Mouse (Mus musculus): Measurements from ENCODE around the gene C1qtnf3. TPM values are rescaled to one million over a fixed set of nuclear protein-coding genes. Genes with fewer than 3 reads are reported as not detected.
"Not testable (repeated sequence)": the region's sequence is repeated elsewhere in the genome, so short reads cannot be mapped to it uniquely, and the experiment has no call there.

The C1qtnf3 gene
- total RNA-seq, 2 experiments from 2014 or later = 0.13 TPM; not detected in 1

DNA sequence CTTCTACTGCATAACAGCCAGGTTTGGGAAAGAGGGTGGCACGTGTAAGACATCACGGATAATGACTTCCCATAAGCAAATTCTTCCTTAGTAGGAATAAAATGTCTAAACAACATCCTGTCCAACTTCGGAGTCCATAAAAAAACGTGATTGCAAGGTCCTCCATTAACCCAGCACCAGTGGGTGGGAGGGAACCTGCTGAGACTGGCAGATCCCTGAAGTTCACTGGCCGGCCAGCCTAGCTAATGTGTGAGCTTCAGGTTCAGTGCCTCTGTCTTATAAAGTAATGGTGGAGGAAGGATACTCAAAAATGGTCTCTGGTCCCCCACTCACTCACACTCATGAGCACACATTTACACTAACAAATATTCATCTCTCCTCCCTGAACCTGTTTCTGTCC, 3.0 kb downstream of the C1qtnf3 start:
- intact Hi-C loops (cut with DNase I) = no loop called here
- DNase-seq (ENCODE audit: low spot score) = no peak

DNA sequence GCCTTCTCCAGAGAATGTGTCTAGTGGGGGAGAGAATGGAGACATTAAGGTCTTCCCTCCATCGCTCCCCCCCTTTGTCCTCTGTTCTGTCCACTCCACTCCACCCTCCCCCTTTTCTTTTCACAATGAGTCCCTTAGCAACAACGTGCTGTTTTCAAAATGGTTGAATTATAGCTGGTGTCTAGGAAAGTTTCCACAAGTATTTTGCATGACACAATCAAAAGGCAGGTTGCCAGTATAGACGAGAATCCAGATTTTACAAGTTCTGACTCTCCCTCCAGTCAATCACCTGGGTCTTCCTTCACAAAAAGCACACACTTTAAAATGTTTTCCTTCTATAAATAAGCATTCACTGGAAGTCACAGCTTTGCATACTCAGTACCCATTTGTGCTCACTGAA, 4.6 kb downstream of the C1qtnf3 start:
- no peak for DNase-seq (ENCODE audit: low spot score)
- intact Hi-C loops (cut with DNase I) = no loop called here

DNA sequence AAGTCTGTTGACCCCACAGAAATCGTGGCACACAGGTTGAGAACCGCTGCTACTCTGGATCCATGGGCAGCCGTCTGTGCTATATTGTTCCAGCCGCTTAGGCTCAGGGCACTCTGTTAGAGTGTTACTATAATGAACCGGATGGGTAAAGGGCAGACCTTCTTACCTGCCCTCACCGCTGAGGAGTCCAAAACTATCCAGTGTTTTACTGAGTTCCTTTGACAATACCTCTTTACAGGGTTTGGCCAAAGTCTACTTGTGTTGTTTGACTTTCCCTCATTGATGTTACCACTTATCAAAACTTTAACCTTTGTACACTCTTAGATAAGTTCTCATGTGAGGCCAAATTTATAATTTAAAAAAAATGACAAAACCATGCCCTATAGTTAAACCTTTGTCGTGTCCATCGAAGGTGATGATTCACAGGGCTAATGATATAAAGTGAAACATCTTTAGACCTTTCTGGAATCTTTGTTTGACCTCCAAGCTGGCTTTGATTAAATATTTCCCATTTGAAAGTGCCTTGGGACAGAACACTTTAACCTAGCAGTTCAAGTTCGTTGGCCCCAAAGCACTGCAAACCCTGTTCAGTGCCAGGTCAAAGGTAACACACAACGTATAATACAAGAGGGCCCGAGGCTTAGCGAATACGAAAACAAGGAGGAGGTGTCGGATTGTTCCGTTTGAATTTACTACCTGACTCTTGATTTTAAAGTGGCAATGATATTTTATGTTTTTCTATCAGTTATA, 7.3 kb downstream of the C1qtnf3 start:
- intact Hi-C loops (cut with DNase I) = no loop called here
- DNase-seq (ENCODE audit: low spot score) = no peak

DNA sequence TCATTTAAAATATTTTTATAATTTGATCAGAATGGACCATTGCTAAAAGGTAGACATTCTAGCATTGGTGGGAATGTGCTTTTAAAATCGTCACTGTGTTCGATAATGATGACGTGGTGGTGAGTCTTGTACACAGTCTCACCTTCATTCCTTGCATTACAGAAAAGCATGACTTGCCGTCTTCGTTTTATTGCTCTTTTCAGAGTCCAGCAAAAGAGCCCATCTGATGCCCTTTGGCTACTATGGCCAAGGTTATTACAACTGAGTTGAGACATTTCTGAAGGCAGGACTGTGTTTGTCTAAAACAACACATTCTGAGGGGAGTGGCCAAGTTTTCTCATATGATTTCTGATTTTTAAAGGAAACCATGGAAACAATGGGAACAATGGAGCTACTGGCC, 8.1 kb downstream of the C1qtnf3 start:
- intact Hi-C loops (cut with DNase I) = no loop called here
- DNase-seq (ENCODE audit: low spot score) = no peak

DNA sequence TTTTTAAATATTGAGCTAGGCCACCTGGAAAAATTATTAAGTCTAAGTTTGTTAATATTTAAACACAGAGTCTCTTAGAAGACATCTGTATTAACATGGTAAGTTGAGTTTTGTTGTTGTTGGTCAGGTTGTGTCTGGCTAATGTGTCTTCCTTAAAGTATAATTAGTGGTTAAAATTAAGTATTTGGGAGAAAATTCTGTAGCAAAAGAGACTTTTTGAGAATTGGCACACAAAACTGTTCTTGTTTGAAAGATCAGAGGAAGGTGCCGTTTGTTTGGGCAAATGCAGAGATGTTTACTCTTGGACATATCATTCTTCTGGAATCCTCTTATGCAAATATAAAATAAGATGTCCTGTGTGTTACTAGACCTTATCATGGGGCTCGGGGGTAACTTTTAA, 10.5 kb downstream of the C1qtnf3 start:
- intact Hi-C loops (cut with DNase I) = no loop called here
- DNase-seq (ENCODE audit: low spot score) = no peak

DNA sequence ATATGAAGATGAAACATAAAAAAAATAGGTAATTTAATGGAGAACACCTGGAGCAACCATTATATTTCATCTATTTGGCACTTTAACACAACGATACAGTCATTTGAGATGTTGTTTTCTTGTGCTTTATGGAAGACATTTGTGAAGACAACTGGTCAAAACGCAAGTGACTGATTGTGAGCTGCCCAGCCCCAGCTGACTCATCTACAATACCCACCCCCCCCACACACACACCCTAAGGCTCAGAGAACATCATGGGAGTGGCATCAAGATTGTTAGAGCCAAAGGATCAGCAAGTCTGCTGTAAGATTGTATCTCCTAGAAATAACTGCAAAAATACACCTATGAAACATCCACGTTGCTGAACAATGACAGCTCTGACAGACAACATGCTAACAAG, 17.3 kb downstream of the C1qtnf3 start:
- DNase-seq (ENCODE audit: low spot score) = no peak
- intact Hi-C loops (cut with DNase I) = no loop called here

DNA sequence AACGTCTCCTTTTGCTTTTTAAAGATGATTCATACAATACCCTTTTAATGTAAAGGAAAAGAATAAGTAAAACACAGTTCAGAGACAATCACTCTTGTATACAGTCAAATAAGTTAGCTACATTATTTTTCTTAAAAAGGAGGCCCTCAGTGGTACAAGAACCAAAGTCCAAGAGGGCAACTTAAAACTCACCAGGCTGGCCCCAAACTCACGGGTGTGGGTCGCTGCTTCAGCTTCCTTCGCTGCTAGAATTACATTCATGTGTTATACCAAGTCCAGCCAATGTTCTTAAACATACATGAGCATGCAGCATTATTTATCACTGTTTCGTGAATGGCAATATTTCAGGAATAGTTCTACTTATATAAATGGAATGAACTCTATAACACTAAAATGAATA, 18.6 kb downstream of the C1qtnf3 start:
- DNase-seq (ENCODE audit: low spot score) = no peak
- intact Hi-C loops (cut with DNase I) = no loop called here

DNA sequence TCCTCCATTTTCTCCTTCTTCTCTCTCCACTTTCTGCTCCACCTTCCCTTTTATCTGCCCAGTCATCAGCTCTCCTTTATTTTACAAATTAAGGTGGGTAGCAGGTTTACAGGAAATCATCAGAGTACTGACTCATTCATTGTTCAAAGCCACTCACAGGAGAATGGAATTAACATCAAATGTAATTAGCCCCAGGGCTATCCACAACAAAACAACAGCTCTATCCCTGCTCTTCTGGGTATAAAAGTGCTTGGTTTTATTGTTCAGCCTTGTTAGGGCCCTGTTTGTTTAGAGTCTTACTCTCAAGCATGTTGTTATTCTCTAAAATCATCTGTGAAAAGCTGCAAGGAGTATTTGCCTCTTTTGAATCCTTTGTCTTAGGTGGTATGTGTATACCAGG, 25.0 kb downstream of the C1qtnf3 start:
- intact Hi-C loops (cut with DNase I) = no loop called here
- no peak for DNase-seq (ENCODE audit: low spot score)

DNA sequence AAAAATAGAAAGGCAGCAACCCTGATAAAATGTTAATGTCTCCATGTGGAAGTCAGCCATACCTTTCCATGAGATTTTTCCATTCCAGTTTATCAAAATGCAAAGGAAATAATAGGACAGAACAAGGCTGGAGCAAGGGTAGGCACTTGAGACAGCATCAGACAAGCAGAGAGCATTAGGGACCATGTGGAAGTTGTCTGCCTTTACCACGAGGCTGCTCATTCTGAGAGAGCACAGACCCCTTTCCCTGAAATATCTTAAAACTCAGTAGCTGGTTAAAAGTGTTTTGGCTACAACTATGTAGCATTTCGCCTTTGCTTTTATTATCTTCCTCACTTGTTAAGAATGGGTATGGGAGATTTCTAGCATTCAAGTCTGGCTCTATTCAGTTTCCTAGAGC, 28.6 kb downstream of the C1qtnf3 start:
- intact Hi-C loops (cut with DNase I) = loop anchor here (5.0 to 10.0 kb wide), 2 partner anchors 58 to 496 kb away; partner anchors contain the start of genes Brix1 and Rad1
- DNase-seq (ENCODE audit: low spot score) = no peak

DNA sequence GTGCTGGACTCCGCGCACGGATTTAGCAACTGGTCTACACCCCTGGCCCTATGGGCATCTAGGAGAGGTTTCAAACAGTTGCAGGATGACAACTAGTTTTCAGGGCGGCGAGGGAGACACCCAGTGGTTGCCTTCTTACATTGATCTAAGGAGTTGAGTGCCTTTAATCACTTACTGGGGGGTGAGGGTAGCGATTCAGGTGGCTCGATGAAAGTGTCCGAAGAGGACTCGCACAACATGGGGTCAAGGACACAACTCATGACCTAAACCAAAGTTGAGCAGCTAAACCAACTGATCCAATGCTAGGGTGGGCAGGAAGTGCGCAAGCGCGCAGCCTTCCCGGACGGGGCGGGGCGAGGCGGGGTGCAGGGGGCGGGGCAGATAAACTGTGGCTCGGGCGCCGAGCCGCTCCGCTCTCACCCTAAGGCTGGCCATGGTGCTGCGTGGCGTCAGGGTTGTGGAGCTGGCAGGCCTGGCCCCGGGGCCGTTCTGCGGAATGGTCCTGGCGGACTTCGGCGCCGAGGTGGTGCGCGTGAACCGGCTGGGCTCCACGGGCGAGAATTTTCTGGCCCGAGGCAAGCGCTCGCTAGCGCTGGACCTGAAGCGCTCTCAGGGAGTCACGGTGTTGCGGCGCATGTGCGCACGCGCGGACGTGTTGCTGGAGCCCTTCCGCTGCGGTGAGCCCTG, 29.4 kb downstream of the C1qtnf3 start, which contains the start of gene Amacr:
Gene Amacr (plus strand): TSS at position 380 of the 687 bp plus-strand sequence.
- peak; percentile 81 for DNase-seq (ENCODE audit: low spot score)
- intact Hi-C loops (cut with DNase I) = loop anchor here (5.0 to 10.0 kb wide), 2 partner anchors 59 to 497 kb away; partner anchors contain the start of genes Brix1 and Rad1

DNA sequence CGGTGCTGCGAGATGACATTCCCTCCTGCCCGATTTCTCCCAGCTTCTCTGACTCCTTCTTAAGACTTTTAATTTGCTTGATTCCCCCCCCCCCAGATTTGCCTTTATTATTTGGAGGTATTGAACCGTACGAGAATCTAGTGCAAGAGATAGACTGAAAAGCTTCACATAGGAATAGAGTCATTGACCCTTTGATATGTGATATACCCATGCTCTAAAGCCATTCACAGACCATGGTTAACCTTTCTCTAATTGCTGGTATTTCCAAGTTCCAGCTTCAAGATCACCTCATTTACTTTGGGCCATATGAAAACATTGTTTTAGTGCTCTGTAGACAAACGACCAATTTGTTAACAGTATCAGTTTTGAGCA, 29.9 kb downstream of the C1qtnf3 start:
- DNase-seq (ENCODE audit: low spot score) = no peak
- intact Hi-C loops (cut with DNase I) = loop anchor here (5.0 to 10.0 kb wide), 2 partner anchors 60 to 497 kb away; partner anchors contain the start of genes Brix1 and Rad1

DNA sequence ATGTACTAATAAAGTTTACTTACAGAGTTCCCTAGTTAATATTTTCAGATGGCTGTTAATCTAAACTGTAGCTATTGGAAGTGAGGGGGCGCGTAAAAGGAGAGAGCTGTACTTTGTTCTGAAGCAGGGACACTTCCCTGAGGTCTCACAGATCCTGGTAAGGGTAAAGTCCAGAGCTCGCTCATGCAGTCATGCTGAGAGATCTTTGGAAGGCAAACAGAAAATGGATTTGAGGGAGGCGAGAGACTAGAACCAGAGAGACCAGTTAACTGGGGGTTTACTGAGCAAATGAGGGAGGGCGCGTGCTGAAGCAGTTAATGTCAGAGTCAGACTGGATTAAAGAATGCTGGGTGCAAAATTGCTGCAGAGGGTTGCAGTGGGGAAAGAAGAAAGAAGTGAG, 33.6 kb downstream of the C1qtnf3 start:
- intact Hi-C loops (cut with DNase I) = loop anchor here (10.0 kb wide), 1 partner anchor 501 kb away; the partner anchor contains the start of genes Brix1 and Rad1
- no peak for DNase-seq (ENCODE audit: low spot score)

DNA sequence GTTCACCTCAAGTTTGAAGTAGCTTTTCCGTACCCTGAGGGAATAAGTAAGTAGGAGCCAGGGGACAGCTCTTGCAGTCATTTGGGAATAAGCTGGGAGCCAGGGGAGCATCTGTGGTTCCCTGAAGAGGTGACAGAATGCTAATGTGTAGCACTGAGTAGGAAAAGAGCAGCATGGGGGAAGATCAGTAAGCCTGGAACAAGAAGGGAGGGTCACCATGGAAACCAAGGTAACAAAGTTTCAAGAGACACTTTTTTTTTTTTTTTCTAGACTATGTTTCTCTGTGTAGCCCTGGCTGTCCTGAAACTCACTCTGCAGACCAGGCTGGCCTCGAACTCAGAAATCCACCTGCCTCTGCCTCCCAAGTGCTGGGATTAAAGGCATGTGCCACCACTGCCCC, 34.3 kb downstream of the C1qtnf3 start:
- intact Hi-C loops (cut with DNase I) = loop anchor here (10.0 kb wide), 1 partner anchor 502 kb away; the partner anchor contains the start of genes Brix1 and Rad1
- not testable (repeated sequence) for DNase-seq (ENCODE audit: low spot score)

DNA sequence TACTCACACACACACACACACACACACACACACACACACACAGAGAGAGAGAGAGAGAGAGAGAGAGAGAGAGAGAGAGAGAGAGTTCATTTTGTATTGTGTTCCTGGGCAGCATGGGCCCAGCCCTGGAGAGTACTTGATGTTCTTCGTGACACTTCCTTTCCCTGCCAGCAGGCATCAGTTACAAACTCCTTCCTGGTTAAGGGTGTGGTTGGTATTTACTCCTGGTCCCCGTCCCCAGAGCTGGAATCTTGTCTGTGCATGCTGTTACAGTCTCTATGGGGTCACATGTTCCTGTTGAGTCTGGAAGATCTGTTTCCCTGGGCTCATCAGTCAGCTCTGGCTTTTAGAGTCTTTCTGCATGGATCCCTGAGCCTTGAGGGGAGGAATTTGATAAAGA, 38.3 kb downstream of the C1qtnf3 start:
- no peak for DNase-seq (ENCODE audit: low spot score)
- intact Hi-C loops (cut with DNase I) = no loop called here

DNA sequence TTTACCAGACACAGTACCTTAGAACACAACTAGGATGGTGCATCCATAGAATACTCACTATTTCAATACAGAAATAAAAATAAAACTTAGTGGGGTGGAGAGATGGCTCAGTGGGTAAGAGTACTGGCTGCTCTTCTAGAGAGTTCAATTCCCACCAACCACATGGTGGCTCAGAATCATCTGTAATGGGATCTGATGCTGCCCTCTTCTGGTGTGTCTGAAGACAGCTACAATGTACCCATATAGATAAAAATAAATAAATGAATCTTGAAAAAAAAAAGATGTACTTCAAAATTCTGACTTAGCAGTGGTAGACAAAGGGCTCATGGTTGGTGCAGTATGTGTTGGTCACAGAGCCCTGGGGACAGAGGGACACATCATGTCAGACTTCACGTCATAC, 39.4 kb downstream of the C1qtnf3 start:
- intact Hi-C loops (cut with DNase I) = no loop called here
- no peak for DNase-seq (ENCODE audit: low spot score)

DNA sequence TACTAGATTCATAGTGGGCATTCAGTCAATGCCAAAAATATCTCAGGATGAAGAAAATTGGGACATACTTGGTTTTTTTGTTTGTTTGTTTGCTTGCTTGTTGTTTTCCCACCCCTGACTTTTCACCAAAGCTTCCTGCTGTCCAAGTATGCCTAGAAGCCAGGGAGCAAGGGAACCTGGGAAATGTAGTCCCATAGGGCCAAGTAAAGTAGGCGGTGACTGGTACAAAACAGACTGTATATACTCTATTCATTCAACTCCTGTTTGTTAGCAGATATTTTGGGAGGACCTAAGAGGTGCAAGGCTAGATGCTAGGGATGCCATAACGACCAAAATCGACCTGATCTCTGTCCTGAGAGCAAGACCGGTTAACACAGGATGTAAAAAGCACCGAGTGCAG, 47.7 kb downstream of the C1qtnf3 start:
- intact Hi-C loops (cut with DNase I) = no loop called here
- no peak for DNase-seq (ENCODE audit: low spot score)

DNA sequence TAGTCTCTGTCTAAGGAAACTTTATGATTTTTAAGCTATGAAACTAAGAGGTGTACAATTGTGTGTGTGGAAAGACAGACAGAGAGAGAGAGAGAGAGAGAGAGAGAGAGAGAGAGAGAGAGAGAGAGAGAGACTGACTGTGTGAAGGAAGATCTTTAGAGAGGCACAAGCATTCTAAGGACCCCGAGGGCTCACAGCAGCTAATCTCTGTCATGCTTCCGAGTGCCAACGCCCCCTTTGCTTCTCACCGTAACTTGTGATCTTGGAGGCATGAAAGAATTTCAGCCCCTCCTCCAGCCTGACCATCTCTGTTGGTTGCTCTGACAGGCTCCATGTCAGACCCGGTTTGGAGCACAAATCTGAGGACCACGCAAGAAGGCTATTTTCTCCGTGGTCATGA, 48.3 kb downstream of the C1qtnf3 start, which contains the start of gene Slc45a2:
Gene Slc45a2 (plus strand): TSS at position 301 of the 400 bp plus-strand sequence.
- DNase-seq (ENCODE audit: low spot score) = no peak
- intact Hi-C loops (cut with DNase I) = no loop called here

DNA sequence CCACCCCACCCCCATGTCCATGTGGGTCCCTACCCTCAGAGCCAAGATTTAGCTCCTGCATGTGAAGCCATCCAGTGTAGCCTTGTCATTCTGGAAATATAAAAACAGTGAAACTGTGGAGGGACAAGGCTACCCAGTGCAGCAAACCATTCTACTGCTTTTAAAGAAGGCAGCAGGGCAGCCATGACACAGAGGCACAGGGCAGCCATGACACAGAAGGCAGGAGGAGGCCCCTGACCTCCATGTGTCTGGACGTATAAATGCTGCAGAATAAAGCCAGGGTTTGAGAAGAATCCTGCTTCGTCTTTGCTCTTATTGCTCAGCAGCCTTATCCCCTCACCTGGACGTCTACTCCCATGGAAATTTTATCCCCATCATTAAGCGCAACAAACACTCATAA, 51.7 kb downstream of the C1qtnf3 start:
- intact Hi-C loops (cut with DNase I) = no loop called here

DNA sequence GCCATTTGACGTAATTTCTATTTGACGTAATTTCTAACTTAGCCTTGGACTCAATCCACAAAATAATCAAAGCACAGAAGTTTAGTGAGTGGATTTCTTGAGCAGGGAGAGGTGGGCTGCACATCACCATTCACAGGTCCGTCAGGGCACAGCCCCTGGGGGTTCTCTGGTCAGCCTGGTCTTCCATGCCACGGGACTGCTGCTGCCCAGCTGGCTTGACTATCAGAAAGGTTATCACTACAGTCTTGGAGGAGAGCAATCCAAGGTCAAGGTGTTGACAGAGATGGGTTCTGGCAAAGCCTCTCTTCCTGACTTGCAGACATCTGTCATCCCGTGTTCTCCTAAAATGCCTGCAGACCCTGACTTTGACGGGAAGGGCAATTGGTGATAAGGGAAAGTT, 52.5 kb downstream of the C1qtnf3 start:
- DNase-seq (ENCODE audit: low spot score) = no peak
- intact Hi-C loops (cut with DNase I) = no loop called here

More for the DNA sequence above, 51.7 kb downstream of the C1qtnf3 start:
- no peak for DNase-seq (ENCODE audit: low spot score)

DNA sequence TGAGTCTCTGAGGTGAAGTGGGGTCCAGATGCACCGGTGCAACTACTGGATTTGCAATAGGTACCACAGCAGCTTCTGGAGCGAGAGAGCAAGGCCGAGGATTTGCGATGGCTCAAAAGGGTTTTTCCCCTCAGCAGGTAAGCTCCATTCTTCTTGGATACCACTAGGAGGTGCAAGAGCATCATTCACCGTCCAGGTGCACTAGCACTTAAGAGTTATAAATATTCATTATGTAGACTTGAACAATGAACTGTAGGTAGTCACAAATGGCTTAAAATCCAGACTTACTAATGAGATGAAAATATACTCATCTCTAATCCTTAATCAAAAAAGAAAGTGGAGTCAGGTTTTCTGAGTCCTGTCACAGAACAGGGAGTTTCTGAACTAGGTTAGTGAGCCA, 56.6 kb downstream of the C1qtnf3 start:
- intact Hi-C loops (cut with DNase I) = no loop called here
- no peak for DNase-seq (ENCODE audit: low spot score)

DNA sequence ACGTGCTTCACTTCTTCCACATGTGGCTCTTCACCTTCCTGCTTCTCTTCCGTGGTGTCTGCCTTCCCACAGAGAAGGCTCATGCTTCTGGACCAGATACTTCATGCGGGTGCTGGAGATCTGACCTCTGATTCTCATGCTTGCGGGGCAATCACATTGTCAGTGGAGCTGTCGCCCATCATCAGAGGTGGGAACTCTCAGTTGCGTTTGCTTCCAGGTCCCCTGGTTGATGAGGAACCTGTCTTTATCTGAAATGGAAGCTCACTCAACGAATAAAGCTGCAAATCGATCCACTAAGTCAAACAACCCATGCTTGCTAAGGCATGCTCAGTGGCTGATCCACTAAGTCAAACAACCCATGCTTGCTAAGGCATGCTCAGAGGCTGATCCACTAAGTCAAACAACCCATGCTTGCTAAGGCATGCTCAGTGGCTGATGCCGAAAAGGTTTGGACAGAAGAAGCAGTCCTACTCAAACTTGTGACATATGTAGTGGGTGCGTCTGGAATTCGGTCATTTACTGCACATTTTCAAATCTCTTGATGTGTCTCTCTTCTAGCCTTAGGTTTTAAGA, 58.9 kb downstream of the C1qtnf3 start:
- intact Hi-C loops (cut with DNase I) = no loop called here

More for the DNA sequence above, 58.9 kb downstream of the C1qtnf3 start:
- DNase-seq (ENCODE audit: low spot score) = no peak
